ENCODE assay signal across 9 mouse cellular contexts in genomic region chr11:86577231-86577630, GRCm38 (mm10). TPM values are rescaled to one million over a fixed set of nuclear protein-coding genes. Genes with fewer than 3 reads are reported as not detected.
A peak's percentile ranks its signal among the peaks of the same experiment; 100 is the strongest.
DNase-seq lines count a peak whose midpoint lies in the region; ATAC-seq lines count a peak whose summit lies in the region.
"Had no signal": no experiment of that assay in that cellular context is flagged by ENCODE, and none has a peak within 500 bp of the region (broad histone marks: within the 10 kb centered on the region; RNA-seq: fewer than 3 reads in every experiment).

No protein-coding gene starts in this region.

- no peak overlapping the region for H3K4me2 ChIP-seq in liver, embryonic 15.5 days
- no peak overlapping the region for H3K4me2 ChIP-seq in midbrain, embryonic 13.5 days (replicated peaks)
- H3K4me2 ChIP-seq: limb, embryonic 12.5 days had no signal

- no peak overlapping the region for H3K4me3 ChIP-seq in liver, embryonic 15.5 days (replicated peaks)
- H3K4me3 ChIP-seq in midbrain, embryonic 13.5 days (replicated peaks): no peak overlapping the region
- H3K4me3 ChIP-seq: limb, embryonic 12.5 days had no signal

- no peak overlapping the region for H3K9ac ChIP-seq in liver, embryonic 15.5 days
- H3K9ac ChIP-seq in midbrain, embryonic 13.5 days (replicated peaks): no peak overlapping the region
- H3K9ac ChIP-seq: limb, embryonic 12.5 days had no signal

- 0 out of 2 replicates have a peak, but pooled peaks have one; percentile 8 for ATAC-seq in liver, embryonic 15.5 days (ENCODE audit: insufficient read depth)
- ATAC-seq in midbrain, embryonic 13.5 days: no peak

- intact Hi-C loops in heart, postnatal 25 days (cut with DNase I): no loop called here

- WGBS in liver, embryonic 15.5 days (ENCODE audit: insufficient replicate concordance): 41% methylated on average over 4 of the region's 4 CpGs
- 80% methylated on average over 4 of the region's 4 CpGs for WGBS in midbrain, embryonic 13.5 days

- no peaks in the 10 kb centered on the region for H3K36me3 ChIP-seq in liver, embryonic 15.5 days (replicated peaks)
- H3K36me3 ChIP-seq in midbrain, embryonic 13.5 days: no peaks in the 10 kb centered on the region
- H3K36me3 ChIP-seq: limb, embryonic 12.5 days had no signal

- H3K9me3 ChIP-seq in liver, embryonic 15.5 days (replicated peaks): no peaks in the 10 kb centered on the region
- no peaks in the 10 kb centered on the region for H3K9me3 ChIP-seq in midbrain, embryonic 13.5 days
- H3K9me3 ChIP-seq: limb, embryonic 12.5 days had no signal

- H3K4me1 ChIP-seq in liver, embryonic 15.5 days (replicated peaks): peaks cover 71% of the 10 kb centered on the region
- 0 out of 2 replicates have a peak, but pooled peaks cover 3% of the 10 kb centered on the region for H3K4me1 ChIP-seq in midbrain, embryonic 13.5 days (replicated peaks)

- H3K27ac ChIP-seq in liver, embryonic 15.5 days (replicated peaks): peak overlapping the region; percentile 51
- no peak overlapping the region for H3K27ac ChIP-seq in midbrain, embryonic 13.5 days

- DNase-seq in adrenal gland, adult 2 months: peak; percentile 64
- no peak for DNase-seq in adrenal gland, postnatal 4 days (ENCODE audit: low spot score in 2 of 2)
- peak; percentile 42 to 43 for DNase-seq in adrenal gland, postnatal 36 days
- DNase-seq in heart, postnatal 25 days (ENCODE audit: low spot score): peak; percentile 53
- peak; percentile 30 for DNase-seq in thymus, postnatal 25 days
- no peak for DNase-seq in adipocyte (ENCODE audit: low spot score)

- H3K27me3 ChIP-seq in liver, embryonic 15.5 days: no peaks in the 10 kb centered on the region
- no peaks in the 10 kb centered on the region for H3K27me3 ChIP-seq in midbrain, embryonic 13.5 days
- H3K27me3 ChIP-seq: limb, embryonic 12.5 days had no signal

RNA-seq across cellular contexts. Expression of gene Tubd1, which starts 32.4 kb away (rescaled TPM):
- 1 to 10 TPM; 6.6 to 8.1 TPM for total RNA-seq in adrenal gland, adult 2 months (2021)
- polyA plus RNA-seq in adrenal gland, adult 2 months (2012; rRNA removed): 1.2 and 1.7 TPM in 2 replicates
- total RNA-seq in adrenal gland, postnatal 4 days (2021): 1 to 10 TPM; 6.3 to 7.5 TPM
- total RNA-seq in adrenal gland, postnatal 36 days (2021): 1 to 10 TPM; 8.8 to 9.3 TPM
- 1 to 10 TPM; 4.6 to 4.8 TPM for total RNA-seq in heart, postnatal 25 days (2021)
- polyA plus RNA-seq in liver, embryonic 15.5 days (2015; fragmentation: Nextera tagmentation; extraction: Ambion mirVana): 9.8 and 9.9 TPM in 2 replicates
- 6.2 and 7.9 TPM in 2 replicates for polyA plus RNA-seq in midbrain, embryonic 13.5 days (2015; fragmentation: Nextera tagmentation; extraction: Ambion mirVana)

RNA-seq across cellular contexts. Expression of gene Rps6kb1, which starts 32.6 kb away (rescaled TPM):
- 10 to 100 TPM; 38.1 to 39.8 TPM for total RNA-seq in adrenal gland, adult 2 months (2021)
- 3.3 and 4.0 TPM in 2 replicates for polyA plus RNA-seq in adrenal gland, adult 2 months (2012; rRNA removed)
- 10 to 100 TPM; 50.5 to 53.2 TPM for total RNA-seq in adrenal gland, postnatal 4 days (2021)
- 10 to 100 TPM; 36.8 to 44.8 TPM for total RNA-seq in adrenal gland, postnatal 36 days (2021)
- 10 to 100 TPM; 19.1 to 19.2 TPM for total RNA-seq in heart, postnatal 25 days (2021)
- 18.9 and 23.5 TPM in 2 replicates for polyA plus RNA-seq in liver, embryonic 15.5 days (2015; fragmentation: Nextera tagmentation; extraction: Ambion mirVana)
- 56.9 and 63.2 TPM in 2 replicates for polyA plus RNA-seq in midbrain, embryonic 13.5 days (2015; fragmentation: Nextera tagmentation; extraction: Ambion mirVana)

Comparison
In these comparisons a context has a peak if more than half of its experiments do, and no peak if none do; other contexts are left out.
1. DNase-seq: peak in adrenal gland, adult 2 months (single experiment), adrenal gland, postnatal 36 days (2 of 2), heart, postnatal 25 days (single experiment) and thymus, postnatal 25 days (single experiment); none in adrenal gland, postnatal 4 days (0 of 2) and adipocyte (single experiment).